Comparison of ENCODE assay signal across 9 mouse cellular contexts in the genomic region with DNA sequence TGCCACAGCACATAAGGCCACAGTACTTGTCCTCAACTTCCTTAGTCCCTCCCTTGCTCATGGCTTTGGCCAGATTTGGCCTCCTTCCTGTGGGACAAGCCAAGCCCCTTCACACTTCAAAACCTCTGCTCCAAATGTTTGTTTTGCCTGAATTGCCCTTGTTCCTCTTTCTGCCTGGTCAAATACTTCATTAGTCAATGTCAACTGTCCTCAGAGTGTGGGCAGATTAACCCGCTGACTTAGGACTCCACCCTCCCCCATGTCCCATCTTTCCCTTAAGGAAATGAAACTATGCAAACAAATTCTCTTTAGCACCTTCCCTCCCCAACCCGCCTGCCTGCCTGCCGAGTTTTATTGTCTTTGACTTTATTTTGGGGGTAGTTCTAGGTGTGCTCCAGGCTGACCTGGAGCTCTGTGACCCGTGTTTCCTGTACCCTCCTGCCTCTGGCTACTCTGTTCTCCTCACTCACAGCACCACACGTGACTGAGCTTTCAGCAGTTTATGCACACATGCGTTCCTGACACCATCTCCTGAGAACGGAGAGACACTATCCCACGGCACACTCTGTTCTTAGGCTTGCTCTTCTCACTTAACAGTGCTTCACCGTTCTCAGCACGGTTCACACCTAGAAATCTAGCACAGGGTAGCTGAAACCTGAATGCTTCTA. TPM values are rescaled to one million over a fixed set of nuclear protein-coding genes. Genes with fewer than 3 reads are reported as not detected.
DNase-seq lines count a peak whose midpoint lies in the region.
"Had no signal": no experiment of that assay in that cellular context is flagged by ENCODE, and none has a peak within 500 bp of the region (broad histone marks: within the 10 kb centered on the region; RNA-seq: fewer than 3 reads in every experiment).

No protein-coding gene starts in this region.

- DNase-seq in adrenal gland, adult 8-10 months = peak; percentile 19
- DNase-seq in adrenal gland, postnatal 14 days = no peak
- peak; percentile 77 for DNase-seq in 416B (ENCODE audit: low read depth)
- DNase-seq in kidney, adult 9 months = peak; percentile 58
- DNase-seq in lung, postnatal 36 days = peak; percentile 84
- DNase-seq in layer of hippocampus, postnatal 25 days (ENCODE audit: extremely low spot score in 1 of 2, low spot score in 1 of 2) = no peak
- DNase-seq in left cerebral cortex, adult 18-20 months (ENCODE audit: low spot score in 2 of 2) = no peak
- no peak for DNase-seq in ovary, postnatal 36 days (ENCODE audit: low spot score)
- DNase-seq: gastrocnemius, postnatal 10 days had no signal

RNA-seq across cellular contexts. Expression of gene Tet3, which starts 23.7 kb away (rescaled TPM):
- 10 to 100 TPM; 24.3 to 40.5 (median 35.3) TPM for total RNA-seq in adrenal gland, adult 8-10 months (2022)
- total RNA-seq in adrenal gland, postnatal 14 days (2021) = 49.9 and 61.8 TPM in 2 replicates
- total RNA-seq in layer of hippocampus, postnatal 25 days (2021) = 10 to 100 TPM; 69.2 to 83.9 TPM
- 10 to 100 TPM; 60.8 to 75.9 TPM for total RNA-seq in left cerebral cortex, adult 18-20 months (2021)

RNA-seq across cellular contexts. Expression of gene Dguok, which starts 24.2 kb away (rescaled TPM):
- total RNA-seq in adrenal gland, adult 8-10 months (2022) = 10 to 100 TPM; 46.1 to 62.6 (median 54.7) TPM
- total RNA-seq in adrenal gland, postnatal 14 days (2021) = 45.2 and 46.6 TPM in 2 replicates
- total RNA-seq in layer of hippocampus, postnatal 25 days (2021) = 10 to 100 TPM; 29.2 to 32.0 TPM
- 10 to 100 TPM; 24.5 to 25.7 TPM for total RNA-seq in left cerebral cortex, adult 18-20 months (2021)

RNA-seq across cellular contexts. Expression of gene Actg2, which starts 53.5 kb away (rescaled TPM):
- under 1 TPM in 3 of 4 experiments, not detected in 1; 0.28 to 0.52 (median 0.30) TPM for total RNA-seq in adrenal gland, adult 8-10 months (2022)
- total RNA-seq in adrenal gland, postnatal 14 days (2021) = 2.0 and 5.0 TPM in 2 replicates
- total RNA-seq in layer of hippocampus, postnatal 25 days (2021) = not detected
- total RNA-seq in left cerebral cortex, adult 18-20 months (2021) = under 1 TPM in 1 of 2 experiments, not detected in 1; 0.37 TPM

Comparison
In these comparisons a context has a peak if more than half of its experiments do, and no peak if none do; other contexts are left out.
1. DNase-seq: peak in adrenal gland, adult 8-10 months (single experiment), 416B (single experiment), kidney, adult 9 months (single experiment) and lung, postnatal 36 days (single experiment); none in adrenal gland, postnatal 14 days (single experiment), layer of hippocampus, postnatal 25 days (0 of 2), left cerebral cortex, adult 18-20 months (0 of 2) and ovary, postnatal 36 days (single experiment).